Mouse (Mus musculus): ENCODE results near the gene Plxdc2.
"Not testable (repeated sequence)": the region's sequence is repeated elsewhere in the genome, so short reads cannot be mapped to it uniquely, and the experiment has no call there.

Plxdc2 gene

GRCm38 (mm10) chr2:16738241-16738640, 382.1 kb downstream of the Plxdc2 start:
- peak; percentile 2 for DNase-seq (ENCODE audit: extremely low read depth, low read depth, low spot score)

GRCm38 (mm10) chr2:16741813-16742212, 385.7 kb downstream of the Plxdc2 start:
- DNase-seq (ENCODE audit: extremely low read depth, low read depth, low spot score) = no peak

GRCm38 (mm10) chr2:16743568-16743967, 387.5 kb downstream of the Plxdc2 start:
- no peak for DNase-seq (ENCODE audit: extremely low read depth, low read depth, low spot score)

DNA sequence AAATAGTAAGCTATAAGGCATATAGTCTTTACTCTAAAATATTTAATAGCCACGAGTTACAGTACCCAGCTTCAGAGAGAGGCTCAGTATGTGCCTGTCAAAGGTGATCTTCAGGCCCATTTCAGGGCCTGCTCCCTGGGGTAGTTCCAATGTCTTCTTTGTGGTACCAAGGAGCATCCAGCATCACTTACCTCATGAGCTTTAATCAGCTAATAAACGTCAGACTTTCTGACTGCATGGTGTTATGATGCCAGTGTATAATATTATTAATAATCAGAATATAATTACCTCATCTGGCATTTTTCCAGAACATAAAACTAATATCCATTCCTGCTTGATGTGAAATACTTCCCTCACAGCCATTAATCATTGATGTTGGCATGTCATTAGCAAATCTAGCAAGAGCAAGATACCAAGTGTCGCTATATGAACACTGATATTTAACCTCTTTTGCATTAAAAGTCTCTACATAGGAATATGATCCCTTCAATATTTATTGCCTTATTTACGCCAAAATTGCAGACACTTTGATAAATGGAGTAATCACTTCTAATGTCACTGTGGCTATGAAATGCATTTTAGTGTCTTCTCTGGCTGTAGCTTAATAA, 393.3 kb downstream of the Plxdc2 start:
- DNase-seq (ENCODE audit: extremely low read depth, low read depth, low spot score) = no peak

- no peak for DNase-seq (ENCODE audit: extremely low read depth, low read depth, low spot score)
Measured at GRCm38 (mm10) chr2:16757158-16757557, 401.1 kb downstream of the Plxdc2 start.

GRCm38 (mm10) chr2:16759766-16760165, 403.7 kb downstream of the Plxdc2 start:
- DNase-seq (ENCODE audit: extremely low read depth, low read depth, low spot score) = no peak

DNA sequence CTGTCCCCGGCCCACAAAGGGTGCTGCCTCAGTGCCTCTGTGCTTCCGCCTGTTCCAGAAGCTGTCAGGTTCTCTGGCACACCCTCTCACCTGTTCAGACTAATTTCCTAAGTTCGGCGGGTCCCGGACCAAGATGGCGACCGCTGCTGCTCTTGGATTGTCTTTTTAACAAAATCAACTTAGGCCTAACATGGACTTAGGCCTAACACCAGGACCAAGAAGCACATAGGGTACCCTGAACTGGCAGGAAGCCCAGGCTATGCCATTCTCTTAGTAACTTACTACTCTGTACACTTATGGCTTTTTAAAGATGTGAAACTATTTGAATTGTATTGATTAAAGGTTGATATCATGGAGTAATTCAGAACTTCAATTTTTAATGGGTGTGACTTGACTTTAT, 413.0 kb downstream of the Plxdc2 start:
- not testable (repeated sequence) for DNase-seq (ENCODE audit: extremely low read depth, low read depth, low spot score)

DNA sequence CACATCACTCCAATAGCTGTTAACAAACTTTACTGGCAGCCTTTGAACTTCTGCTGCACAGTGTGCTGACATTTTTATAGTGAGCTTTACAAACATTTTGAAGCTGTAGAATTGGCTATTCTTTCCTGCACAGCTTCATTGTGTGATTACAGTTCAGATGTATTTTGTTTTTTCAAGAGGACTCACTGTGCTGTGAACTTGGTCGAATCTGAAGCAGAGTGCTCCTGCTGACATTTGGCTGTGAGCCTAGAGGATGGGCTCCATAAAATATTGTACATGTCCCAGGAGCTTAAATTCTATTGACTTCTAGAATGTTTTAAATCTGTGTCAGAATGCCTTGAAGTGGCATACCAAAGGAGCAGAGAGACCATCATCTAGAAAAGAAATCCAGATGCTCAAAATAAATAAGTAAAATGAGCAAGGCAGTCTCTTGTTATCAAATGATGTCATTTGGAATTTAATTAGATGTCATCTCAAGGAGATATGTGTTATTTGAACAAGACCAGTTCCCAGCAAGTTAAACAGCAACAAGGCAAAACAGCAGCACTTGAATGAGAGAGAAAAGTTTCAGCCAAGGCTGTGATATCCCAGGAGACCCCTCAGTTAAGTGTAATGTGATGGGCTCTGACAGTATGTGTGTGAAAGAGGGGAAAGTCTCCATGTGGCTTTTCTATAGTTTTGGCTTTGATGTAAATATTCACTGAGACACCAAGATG, 417.5 kb downstream of the Plxdc2 start:
- DNase-seq (ENCODE audit: extremely low read depth, low read depth, low spot score) = no peak

DNA sequence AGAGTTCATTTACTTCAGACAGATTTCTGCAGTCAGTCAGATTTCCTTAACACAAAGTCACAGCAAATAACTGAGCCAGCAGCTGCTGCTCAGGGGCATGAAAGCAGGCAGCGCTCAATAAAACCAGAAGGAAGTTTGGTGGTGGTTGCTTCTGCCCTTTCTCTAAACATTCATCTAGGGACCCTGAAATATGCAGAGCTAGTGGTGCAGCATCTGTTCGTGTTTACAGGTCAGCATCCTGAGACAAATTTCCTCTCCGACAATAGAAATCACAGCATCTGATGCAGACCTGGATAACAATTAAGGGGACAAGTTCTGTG, 418.0 kb downstream of the Plxdc2 start:
- DNase-seq (ENCODE audit: extremely low read depth, low read depth, low spot score) = no peak

DNA sequence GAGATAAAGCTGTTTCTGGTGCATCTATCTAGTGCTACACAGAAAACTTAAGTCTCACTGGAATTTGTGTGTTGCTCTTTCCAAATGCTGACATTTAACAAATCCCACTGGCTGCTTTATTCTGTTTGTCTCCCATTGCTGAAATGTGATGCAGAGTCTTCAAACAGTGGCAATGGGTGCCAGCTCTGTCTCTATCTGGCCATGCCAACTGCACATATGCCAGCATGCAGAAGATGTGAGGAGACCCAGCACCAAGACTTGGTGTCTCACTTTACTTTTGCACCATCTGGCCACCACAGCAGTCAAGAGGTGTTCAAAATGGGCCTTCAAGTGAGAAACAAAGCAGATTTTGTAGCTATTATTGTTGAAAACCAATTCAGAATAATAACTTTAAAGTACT, 439.2 kb downstream of the Plxdc2 start:
- no peak for DNase-seq (ENCODE audit: extremely low read depth, low read depth, low spot score)

Data from fat pad, adult 2 months (tissue).